Mouse (Mus musculus) heart, embryonic 16.5 days (tissue): ENCODE data around the gene Lamtor2. TPM values are rescaled to one million over a fixed set of nuclear protein-coding genes. Genes with fewer than 3 reads are reported as not detected.
A peak's percentile ranks its signal among the peaks of the same experiment; 100 is the strongest.
"Not testable (repeated sequence)": the region's sequence is repeated elsewhere in the genome, so short reads cannot be mapped to it uniquely, and the experiment has no call there.

Source experiments
- ATAC-seq: fragments of 200-750 bp; cut with Nextera tagmentation; replicated peaks from 2 replicates; pipeline ENCODE4 v1.8.0; 2017; ENCODE audit warnings: moderate number of reproducible peaks; ENCODE audit not compliant: insufficient read depth, low FRiP score; ENCODE audit errors: extremely low read depth
- H3K27ac ChIP-seq: fragments of 300-500 bp; sonication (generic); 2 replicates; pipeline ENCODE4 v1.5.1; 2014; ENCODE audit warnings: mild to moderate bottlenecking, low read length, control low read depth, moderate library complexity
- H3K27me3 ChIP-seq: fragments of 300-500 bp; sonication (generic); 2 replicates; pipeline ENCODE4 v1.6.1; 2014; ENCODE audit warnings: low read length, mixed read lengths; ENCODE audit not compliant: control insufficient read depth, insufficient read depth
- H3K36me3 ChIP-seq: fragments of 300-500 bp; sonication (generic); 2 replicates; pipeline ENCODE4 v1.6.1; 2014; ENCODE audit not compliant: control insufficient read depth, insufficient read depth
- H3K4me1 ChIP-seq: fragments of 300-500 bp; sonication (generic); 2 replicates; pipeline ENCODE4 v1.6.1; 2014; ENCODE audit warnings: low read length, mixed read lengths; ENCODE audit not compliant: control insufficient read depth, insufficient read depth
- H3K4me2 ChIP-seq: fragments of 300-500 bp; sonication (generic); 2 replicates; pipeline ENCODE4 v1.6.1; 2014; ENCODE audit warnings: low read depth, mild to moderate bottlenecking, control low read depth, low read length
- H3K4me3 ChIP-seq: fragments of 300-500 bp; sonication (generic); 2 replicates; pipeline ENCODE4 v1.5.1; 2014; ENCODE audit warnings: mild to moderate bottlenecking, control low read depth, low read length
- H3K9ac ChIP-seq: fragments of 300-500 bp; sonication (generic); 2 replicates; pipeline ENCODE4 v1.6.1; 2014; ENCODE audit warnings: low read length, control low read depth
- H3K9me3 ChIP-seq: fragments of 300-500 bp; sonication (generic); replicated peaks from 2 replicates; pipeline ENCODE4 v1.6.1; 2016; ENCODE audit warnings: low read length; ENCODE audit not compliant: control insufficient read depth
- WGBS: fragments of 180-500 bp; shearing (Covaris S2); extraction: QIAGEN DNeasy Blood & Tissue Kit; methylation state at CpG from one replicate; pipeline ENCODE4 v1.1.7; 2014; 5-methylcytosine and 5-hydroxymethylcytosine counted together
- polyA plus RNA-seq: library from polyadenylated mRNA; unstranded; fragments of >200 nt; fragmentation: Nextera tagmentation; extraction: Ambion mirVana; gene quantifications from 2 replicates; pipeline ENCODE4 v1.2.1, GENCODE M21; 2015

Gene Lamtor2
- polyA plus RNA-seq: 136 and 139 TPM in 2 replicates

- Histone ChIP-seq H3K9me3 (no peaks in the 10 kb centered on the region), H3K36me3 (peaks cover 11% of the 10 kb centered on the region), H3K27me3 (no peaks in the 10 kb centered on the region), H3K4me1 (peaks cover 15% of the 10 kb centered on the region), H3K4me2 (peak within 1 kb of the TSS; percentile 90), H3K9ac (peak within 1 kb of the TSS; percentile 88), H3K27ac (peak within 1 kb of the TSS; percentile 99), H3K4me3 (peak within 1 kb of the TSS; percentile 69)
- ATAC-seq: peak; percentile 91
- under 1% methylated on average over 48 of the region's 48 CpGs for WGBS
Observed at GRCm38 (mm10) chr3:88552676-88553524, at the start of gene Lamtor2. Lamtor2 (minus strand) TSS chr3:88553074.

- no peak overlapping the region for H3K27ac ChIP-seq
- H3K9ac ChIP-seq: no peak overlapping the region
Observed at GRCm38 (mm10) chr3:88602466-88602865, 49.6 kb upstream of the Lamtor2 start.

GRCm38 (mm10) chr3:88596547-88596946 lies 43.7 kb upstream of the Lamtor2 start:
- H3K27ac ChIP-seq: not testable (repeated sequence)

More at GRCm38 (mm10) chr3:88602466-88602865, 49.6 kb upstream of the Lamtor2 start:
- 66% methylated on average over 4 of the region's 4 CpGs for WGBS
- no peaks in the 10 kb centered on the region for H3K9me3 ChIP-seq
- no peak for ATAC-seq
- no peak overlapping the region for H3K4me3 ChIP-seq
- peaks cover 13% of the 10 kb centered on the region for H3K4me1 ChIP-seq
- H3K4me2 ChIP-seq: no peak overlapping the region
- no peaks in the 10 kb centered on the region for H3K36me3 ChIP-seq
- no peaks in the 10 kb centered on the region for H3K27me3 ChIP-seq

GRCm38 (mm10) chr3:88593893-88594580 lies 41.2 kb upstream of the Lamtor2 start:
- Histone ChIP-seq H3K27me3 (no peaks in the 10 kb centered on the region), H3K9ac (no peak overlapping the region), H3K4me3 (no peak overlapping the region), H3K27ac (no peak overlapping the region), H3K36me3 (no peaks in the 10 kb centered on the region), H3K4me2 (0 out of 2 replicates have a peak overlapping the region, but pooled peaks have one; percentile 3), H3K9me3 (no peaks in the 10 kb centered on the region), H3K4me1 (peaks cover 17% of the 10 kb centered on the region)
- 31% methylated on average over 10 of the region's 10 CpGs for WGBS
- ATAC-seq: peak; percentile 21; the same call in 1 of the 2 replicates

More at GRCm38 (mm10) chr3:88596547-88596946, 43.7 kb upstream of the Lamtor2 start:
- H3K27me3 ChIP-seq, H3K36me3 ChIP-seq, H3K9me3 ChIP-seq, H3K4me3 ChIP-seq, H3K9ac ChIP-seq, H3K4me2 ChIP-seq, ATAC-seq: not testable (repeated sequence)
- peaks cover 15% of the 10 kb centered on the region for H3K4me1 ChIP-seq
- WGBS: 89% methylated on average over 4 of the region's 4 CpGs

GRCm38 (mm10) chr3:88592942-88593576 lies 40.2 kb upstream of the Lamtor2 start:
- no peak overlapping the region for H3K9ac ChIP-seq
- H3K9me3 ChIP-seq: no peaks in the 10 kb centered on the region
- H3K36me3 ChIP-seq: peaks cover 9% of the 10 kb centered on the region
- peak overlapping the region; percentile 32; the same call in 1 of the 2 replicates for H3K4me2 ChIP-seq
- peak overlapping the region; percentile 19; the same call in 1 of the 2 replicates for H3K4me3 ChIP-seq
- H3K27ac ChIP-seq: no peak overlapping the region
- no peaks in the 10 kb centered on the region for H3K27me3 ChIP-seq
- 58% methylated on average over 10 of the region's 10 CpGs for WGBS
- H3K4me1 ChIP-seq: peaks cover 17% of the 10 kb centered on the region
- no peak for ATAC-seq

GRCm38 (mm10) chr3:88591950-88592731 lies 39.3 kb upstream of the Lamtor2 start:
- peaks cover 17% of the 10 kb centered on the region for H3K4me1 ChIP-seq
- H3K4me2 ChIP-seq: peak overlapping the region; percentile 14; the same call in 1 of the 2 replicates
- 20% methylated on average over 9 of the region's 9 CpGs for WGBS
- no peak overlapping the region; the same call in 1 of the 2 replicates for H3K4me3 ChIP-seq
- no peaks in the 10 kb centered on the region for H3K27me3 ChIP-seq
- 0 out of 2 replicates have a peak, but pooled peaks have one; percentile 11 for ATAC-seq
- H3K36me3 ChIP-seq: peaks cover 17% of the 10 kb centered on the region
- H3K9ac ChIP-seq: peak overlapping the region; percentile 41; the same call in 1 of the 2 replicates
- H3K9me3 ChIP-seq: no peaks in the 10 kb centered on the region
- peak overlapping the region; percentile 14; the same call in 1 of the 2 replicates for H3K27ac ChIP-seq

GRCm38 (mm10) chr3:88591044-88591443 lies 38.2 kb upstream of the Lamtor2 start:
- Histone ChIP-seq H3K36me3 (peaks cover 23% of the 10 kb centered on the region), H3K9me3 (no peaks in the 10 kb centered on the region), H3K9ac (no peak overlapping the region), H3K27ac (no peak overlapping the region), H3K4me1 (peaks cover 17% of the 10 kb centered on the region), H3K4me2 (no peak overlapping the region), H3K4me3 (no peak overlapping the region), H3K27me3 (no peaks in the 10 kb centered on the region)
- WGBS: 27% methylated on average over 3 of the region's 3 CpGs
- no peak for ATAC-seq

- Histone ChIP-seq H3K27me3 (no peaks in the 10 kb centered on the region), H3K9ac (no peak overlapping the region), H3K4me1 (peaks cover 17% of the 10 kb centered on the region), H3K9me3 (no peaks in the 10 kb centered on the region), H3K4me3 (no peak overlapping the region), H3K4me2 (no peak overlapping the region), H3K36me3 (peaks cover 23% of the 10 kb centered on the region), H3K27ac (no peak overlapping the region)
- no peak for ATAC-seq
- WGBS: 42% methylated on average over 5 of the region's 5 CpGs
Observed at GRCm38 (mm10) chr3:88590246-88590645, 37.4 kb upstream of the Lamtor2 start.
